Mouse (Mus musculus) megakaryocyte, embryonic 14.5 days (primary cell): Measurements from ENCODE around the gene Pdgfb. TPM values are rescaled to one million over a fixed set of nuclear protein-coding genes. Genes with fewer than 3 reads are reported as not detected.

Experiments
- H3K27me3 ChIP-seq: replicated peaks from 2 replicates; pipeline ENCODE3; 2012; ENCODE audit warnings: inconsistent platforms
- H3K36me3 ChIP-seq: replicated peaks from 2 replicates; pipeline ENCODE3; 2012; ENCODE audit warnings: low read length, inconsistent platforms, mixed read lengths
- H3K4me1 ChIP-seq: 2 replicates; pipeline ENCODE4 v1.6.1; 2012; ENCODE audit warnings: inconsistent platforms
- H3K4me3 ChIP-seq: replicated peaks from 2 replicates; pipeline ENCODE3; 2012; ENCODE audit warnings: moderate library complexity, mild to moderate bottlenecking, inconsistent platforms
- H3K9me3 ChIP-seq: 2 replicates; pipeline ENCODE4 v1.6.1; 2012; ENCODE audit warnings: inconsistent platforms
- FLI1 ChIP-seq: IDR thresholded peaks from 2 replicates; pipeline ENCODE4 v1.6.1; 2012; ENCODE audit warnings: low read length, inconsistent platforms, mixed read lengths
- GATA1 ChIP-seq: IDR thresholded peaks from 3 replicates; pipeline ENCODE4 v1.6.1; 2012; ENCODE audit warnings: mixed read lengths, low read length, inconsistent platforms, borderline replicate concordance
- polyA plus RNA-seq: library from polyadenylated mRNA; stranded (reverse); fragments of >175 nt; gene quantifications from 2 replicates; pipeline ENCODE4 v1.2.3, GENCODE M21; 2012; ENCODE audit warnings: low replicate concordance; ENCODE audit not compliant: insufficient read depth

Gene Pdgfb
- polyA plus RNA-seq: 107 and 125 TPM in 2 replicates

DNA sequence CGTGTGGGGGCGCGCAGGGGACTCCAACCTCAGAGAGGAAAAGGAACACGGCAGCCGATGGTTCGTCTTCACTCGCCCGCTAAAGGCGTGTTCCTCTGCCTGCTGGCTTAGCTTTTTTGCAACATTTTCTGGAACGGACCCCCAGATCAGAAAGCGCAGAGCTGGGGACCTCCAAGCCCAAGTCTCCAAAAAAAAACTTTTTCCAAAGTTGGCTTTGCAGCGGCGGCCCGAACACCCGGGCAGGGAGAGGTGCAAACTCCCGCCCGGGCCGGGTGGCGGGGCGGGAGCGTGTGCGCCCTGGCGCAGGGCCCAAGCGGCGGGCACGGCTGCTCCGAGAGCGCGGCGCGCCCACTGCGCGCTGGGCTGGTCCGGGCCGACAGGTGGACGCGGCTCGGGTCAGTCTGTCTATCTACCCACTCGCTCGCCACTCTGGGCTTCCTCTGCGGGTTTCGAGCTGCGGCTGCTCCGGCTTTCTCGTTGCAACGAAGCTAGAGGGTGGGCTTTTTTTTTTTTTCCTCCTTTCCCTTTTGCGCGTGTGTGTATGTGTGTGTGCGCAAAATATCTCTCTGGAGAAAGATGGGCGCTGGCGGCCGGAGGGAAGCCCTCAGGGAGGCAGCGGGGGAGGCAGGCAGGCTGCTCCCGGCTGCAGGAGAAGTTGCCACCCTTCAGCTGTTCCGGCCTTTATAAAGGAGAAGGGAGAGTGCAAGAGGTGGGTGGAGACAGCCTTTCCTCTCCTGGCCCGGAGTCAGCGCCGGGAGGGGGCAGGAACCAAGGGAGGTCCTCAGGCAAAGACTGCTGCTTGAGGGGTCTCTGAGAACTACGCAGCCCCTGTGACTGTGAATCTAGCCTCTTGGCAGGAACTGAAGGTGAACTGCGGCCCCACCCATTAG is at the start of gene Pdgfb:
Gene Pdgfb, minus strand, starts transcription at position 657 of the 890 bp plus-strand sequence.
- TF ChIP-seq GATA1 (no peak), FLI1 (no peak)
- peaks cover 73% of the 10 kb centered on the region for H3K4me1 ChIP-seq
- H3K36me3 ChIP-seq: peaks cover 33% of the 10 kb centered on the region
- peak within 1 kb of the TSS; percentile 100 for H3K4me3 ChIP-seq
- H3K27me3 ChIP-seq: no peaks in the 10 kb centered on the region
- no peaks in the 10 kb centered on the region for H3K9me3 ChIP-seq

DNA sequence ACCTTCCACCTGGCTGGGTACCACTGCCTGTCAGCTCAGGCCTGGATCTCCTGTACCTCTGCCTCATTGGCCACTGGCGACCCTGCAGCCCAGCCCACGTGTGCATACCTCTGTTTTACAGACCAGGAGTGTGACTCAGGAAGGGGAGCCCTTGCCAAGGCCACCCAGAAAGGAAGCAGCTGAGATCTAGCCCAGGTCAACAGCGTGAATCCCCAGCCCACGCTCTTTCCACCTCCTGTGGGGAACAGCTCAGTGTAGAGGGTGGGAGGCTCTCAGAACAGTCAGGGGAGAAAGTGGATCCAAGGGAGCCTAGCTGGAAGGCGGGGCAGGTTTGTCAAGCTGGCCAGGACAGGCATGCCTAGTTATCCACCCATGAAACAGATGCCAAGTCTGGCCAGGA is 48.0 kb upstream of the Pdgfb start:
- H3K27me3 ChIP-seq: peaks cover 46% of the 10 kb centered on the region
- TF ChIP-seq FLI1 (no peak), GATA1 (no peak)
- H3K36me3 ChIP-seq: no peaks in the 10 kb centered on the region
- H3K4me1 ChIP-seq: peaks cover 36% of the 10 kb centered on the region
- H3K4me3 ChIP-seq: no peak overlapping the region
- H3K9me3 ChIP-seq: peaks cover 10% of the 10 kb centered on the region

DNA sequence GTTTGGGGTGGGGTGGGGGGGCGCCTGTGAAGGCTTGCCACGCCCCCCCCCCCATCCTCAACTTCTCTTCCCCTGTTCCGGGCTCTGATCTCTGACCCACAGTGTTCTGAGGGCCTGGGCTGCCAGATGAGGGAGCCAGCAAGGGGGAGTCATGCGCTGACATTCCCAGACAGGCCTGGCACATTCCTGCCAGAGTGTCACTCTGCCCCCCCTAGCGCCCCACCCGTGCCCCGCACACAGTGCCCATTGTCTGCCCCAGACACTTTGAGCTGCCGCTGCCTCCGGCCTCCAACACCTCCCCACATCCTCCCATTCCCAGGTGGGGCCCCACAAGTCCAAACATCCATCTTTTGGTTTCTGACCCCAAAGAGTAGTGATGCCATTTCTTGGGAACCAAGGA is 47.6 kb upstream of the Pdgfb start:
- Histone ChIP-seq H3K9me3 (peaks cover 10% of the 10 kb centered on the region), H3K4me1 (peaks cover 35% of the 10 kb centered on the region), H3K36me3 (no peaks in the 10 kb centered on the region), H3K4me3 (no peak overlapping the region), H3K27me3 (peaks cover 46% of the 10 kb centered on the region)
- TF ChIP-seq GATA1 (no peak), FLI1 (no peak)

DNA sequence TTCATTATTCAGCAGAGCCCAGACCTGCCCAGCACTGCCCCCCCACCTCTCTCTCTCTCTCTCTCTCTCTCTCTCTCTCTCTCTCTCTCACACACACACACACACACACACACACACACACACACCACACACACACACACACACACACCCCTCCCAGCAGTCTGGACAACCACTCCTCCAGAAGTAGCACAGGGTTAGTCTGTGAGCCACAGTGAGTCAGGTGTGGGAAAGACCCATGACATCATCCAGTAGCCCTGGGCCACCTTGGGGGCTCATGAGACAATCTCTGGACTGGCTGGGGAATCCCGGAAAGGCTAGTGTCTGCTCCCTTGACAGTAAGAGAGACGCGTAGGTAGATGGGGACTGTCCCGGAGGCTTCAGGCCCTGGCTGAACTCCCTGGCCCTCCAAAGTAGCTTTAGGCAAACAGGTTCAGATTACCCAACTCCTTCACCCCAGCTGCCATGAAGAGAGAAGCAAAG is 46.3 kb upstream of the Pdgfb start:
- TF ChIP-seq FLI1 (no peak), GATA1 (no peak)
- Histone ChIP-seq H3K4me3 (no peak overlapping the region), H3K9me3 (peaks cover 10% of the 10 kb centered on the region), H3K36me3 (no peaks in the 10 kb centered on the region), H3K27me3 (peaks cover 52% of the 10 kb centered on the region), H3K4me1 (peaks cover 31% of the 10 kb centered on the region)

DNA sequence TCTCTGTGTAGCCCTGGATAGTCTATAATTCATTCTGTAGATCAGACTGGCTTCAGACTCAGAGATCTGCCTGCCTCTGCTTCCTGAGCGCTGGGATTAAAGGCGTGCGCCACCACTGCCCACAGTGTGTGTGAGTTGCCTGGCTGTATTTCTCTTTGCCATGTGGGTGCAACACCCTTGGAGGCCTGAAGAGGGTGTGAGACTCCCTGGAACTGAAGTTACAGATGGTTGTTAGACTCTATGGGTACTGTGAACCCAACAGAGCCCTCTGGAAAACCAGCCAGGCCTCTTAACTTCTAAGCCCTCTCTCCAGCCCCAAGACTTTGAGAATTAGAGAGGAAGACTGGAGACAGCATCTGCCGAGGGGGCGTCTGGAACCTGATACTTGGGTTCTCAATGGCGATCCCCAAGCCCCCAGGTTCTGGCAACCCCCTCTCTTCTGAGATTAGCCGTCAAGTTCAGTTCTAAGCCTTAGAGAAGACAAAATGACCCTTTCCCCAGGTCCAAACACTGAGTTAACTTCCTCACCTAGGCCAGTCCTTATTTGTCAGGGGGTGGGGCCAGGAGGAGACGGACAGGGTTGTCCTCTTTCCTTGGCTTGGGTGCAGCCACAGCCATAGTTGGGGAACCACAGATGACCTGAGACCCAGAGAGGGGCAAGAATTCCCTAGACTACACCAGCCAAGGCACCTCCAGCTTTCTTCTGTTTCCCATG is 45.7 kb upstream of the Pdgfb start:
- Histone ChIP-seq H3K4me3 (no peak overlapping the region), H3K36me3 (no peaks in the 10 kb centered on the region), H3K27me3 (peaks cover 52% of the 10 kb centered on the region), H3K4me1 (peaks cover 30% of the 10 kb centered on the region), H3K9me3 (peaks cover 10% of the 10 kb centered on the region)
- TF ChIP-seq FLI1 (no peak), GATA1 (no peak)

DNA sequence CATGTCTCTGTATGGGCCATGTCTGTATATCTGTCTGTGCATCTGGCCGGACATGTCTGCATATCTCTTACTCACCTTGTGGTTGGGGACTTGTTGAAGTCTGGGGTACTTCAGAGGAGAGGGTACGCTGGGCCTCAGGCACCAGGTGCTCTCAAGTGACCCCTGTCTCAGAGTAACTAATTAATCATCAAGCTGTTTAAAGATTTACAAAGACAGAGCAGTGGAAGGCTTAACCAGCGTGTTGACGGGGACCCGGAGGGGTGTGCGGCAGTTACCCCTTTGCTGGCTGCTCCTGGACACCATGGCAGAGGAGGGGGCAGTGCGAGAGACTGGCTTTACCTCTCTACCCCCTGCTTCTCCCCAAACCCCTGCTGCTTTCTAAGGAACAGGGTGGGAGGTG is 44.8 kb upstream of the Pdgfb start:
- peaks cover 29% of the 10 kb centered on the region for H3K4me1 ChIP-seq
- H3K9me3 ChIP-seq: peaks cover 6% of the 10 kb centered on the region
- H3K36me3 ChIP-seq: no peaks in the 10 kb centered on the region
- TF ChIP-seq GATA1: no peak
- TF ChIP-seq FLI1: no peak
- H3K27me3 ChIP-seq: peaks cover 46% of the 10 kb centered on the region
- H3K4me3 ChIP-seq: no peak overlapping the region

DNA sequence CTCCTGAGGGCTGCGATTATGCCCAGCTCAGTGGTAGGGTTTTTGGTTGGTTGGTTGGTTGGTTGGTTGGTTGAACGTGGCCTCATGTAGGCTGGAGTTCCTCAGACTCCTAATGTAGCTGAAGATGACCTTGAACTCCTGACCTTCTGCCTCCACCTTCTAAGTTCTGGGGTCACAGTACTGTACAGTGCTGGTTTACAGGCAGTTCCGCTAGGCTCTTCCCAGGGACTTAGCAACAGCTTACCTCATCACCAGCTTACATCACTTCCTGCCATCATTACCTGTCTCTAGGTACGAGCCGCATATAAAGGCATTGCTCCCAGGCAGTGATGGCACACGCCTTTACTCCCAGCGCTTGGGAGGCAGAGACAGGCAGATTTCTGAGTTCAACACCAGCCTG is 43.4 kb upstream of the Pdgfb start:
- peaks cover 40% of the 10 kb centered on the region for H3K4me1 ChIP-seq
- no peak for TF ChIP-seq GATA1

DNA sequence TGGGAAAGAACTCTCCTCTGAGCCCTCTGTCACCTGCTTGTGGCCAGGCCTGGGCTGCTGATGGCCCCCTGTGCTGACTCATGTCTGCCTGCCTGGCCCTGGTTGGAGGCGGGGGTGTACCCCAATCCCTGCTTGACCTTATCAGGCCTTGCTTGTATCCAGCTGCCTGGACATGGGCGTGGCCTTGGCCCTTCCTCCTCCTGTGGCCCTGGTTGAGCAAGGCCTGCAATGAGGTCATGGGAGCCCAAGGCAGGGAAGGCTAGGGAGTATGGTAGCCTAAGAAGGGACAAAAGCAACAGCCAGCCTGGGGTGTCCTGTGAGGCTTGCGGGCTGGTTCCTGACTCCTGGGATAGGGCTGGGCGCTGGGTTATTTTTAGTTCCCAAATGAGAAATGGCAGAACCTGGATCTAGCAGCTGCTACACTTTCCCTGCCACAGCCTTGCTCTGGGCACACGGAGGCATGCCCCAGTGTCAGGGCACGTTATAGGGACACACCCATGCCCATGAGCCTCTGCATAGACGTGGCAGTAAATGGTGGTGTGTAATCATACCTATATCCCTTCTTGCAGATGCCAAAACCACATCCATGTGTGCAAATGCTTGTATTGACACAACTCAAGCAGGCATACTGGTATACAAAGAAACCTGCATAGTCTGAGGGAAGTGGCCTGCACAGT is 39.4 kb upstream of the Pdgfb start:
- peaks cover 63% of the 10 kb centered on the region for H3K4me1 ChIP-seq
- no peak for TF ChIP-seq GATA1
- no peak for TF ChIP-seq FLI1
- no peaks in the 10 kb centered on the region for H3K36me3 ChIP-seq
- peaks cover 17% of the 10 kb centered on the region for H3K27me3 ChIP-seq
- no peaks in the 10 kb centered on the region for H3K9me3 ChIP-seq
- peak overlapping the region; percentile 35 for H3K4me3 ChIP-seq

More for the DNA sequence above, 43.4 kb upstream of the Pdgfb start:
- peaks cover 35% of the 10 kb centered on the region for H3K27me3 ChIP-seq
- H3K36me3 ChIP-seq: no peaks in the 10 kb centered on the region
- H3K4me3 ChIP-seq: no peak overlapping the region
- H3K9me3 ChIP-seq: peaks cover 5% of the 10 kb centered on the region

DNA sequence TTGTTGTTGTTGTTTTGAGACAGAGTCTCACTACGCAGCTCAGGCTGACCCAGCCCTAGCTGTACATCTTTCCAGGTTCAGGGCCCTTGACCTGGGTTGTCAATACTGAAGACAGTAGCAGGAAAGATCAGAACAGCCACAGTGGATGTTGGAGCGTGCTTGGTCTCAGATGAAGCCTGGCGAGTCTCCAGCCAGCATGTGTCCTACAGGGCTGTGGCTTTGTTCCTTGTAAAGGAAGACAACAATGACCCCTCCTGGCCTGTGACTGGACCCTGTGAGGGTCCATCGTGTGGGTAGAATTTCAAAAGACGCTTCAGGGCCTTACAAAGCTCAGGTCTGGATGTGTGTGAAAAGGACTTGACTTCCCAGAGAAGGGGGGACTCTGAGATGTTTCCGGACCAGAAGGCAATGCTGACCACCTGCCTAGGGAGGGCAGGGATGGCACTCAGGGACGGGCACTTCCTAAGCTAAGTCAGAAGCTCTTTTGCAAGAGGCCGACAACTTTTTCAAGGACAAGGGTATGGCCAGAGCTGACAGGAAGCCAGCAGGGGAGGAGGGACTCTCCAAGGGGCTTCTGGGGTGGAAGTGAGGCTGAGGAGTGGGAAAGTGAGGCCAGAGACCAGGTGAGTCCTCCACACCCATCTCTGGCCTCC is 38.7 kb upstream of the Pdgfb start:
- Histone ChIP-seq H3K4me3 (no peak overlapping the region), H3K27me3 (peaks cover 24% of the 10 kb centered on the region), H3K4me1 (peaks cover 70% of the 10 kb centered on the region), H3K9me3 (no peaks in the 10 kb centered on the region), H3K36me3 (no peaks in the 10 kb centered on the region)
- no peak for TF ChIP-seq FLI1
- no peak for TF ChIP-seq GATA1
